Mouse (Mus musculus) bone marrow, adult 2 months (tissue): Measurements from ENCODE around the gene Cfap36. TPM values are rescaled to one million over a fixed set of nuclear protein-coding genes. Genes with fewer than 3 reads are reported as not detected.

Source experiments
- H3K27ac ChIP-seq: fragments of 200-500 bp; 2 replicates; pipeline ENCODE4 v1.5.1; 2012; ENCODE audit warnings: low read depth, mild to moderate bottlenecking, control low read depth, inconsistent platforms, low read length; ENCODE audit not compliant: control insufficient read depth, poor library complexity, insufficient read depth
- H3K4me1 ChIP-seq: fragments of 200-500 bp; 2 replicates; pipeline ENCODE4 v1.6.1; 2011; ENCODE audit warnings: low read length; ENCODE audit not compliant: control insufficient read depth, insufficient read depth
- H3K4me3 ChIP-seq: fragments of 200-500 bp; replicated peaks from 2 replicates; pipeline ENCODE3; 2011; ENCODE audit warnings: mild to moderate bottlenecking, low read depth, low read length, control low read depth; ENCODE audit not compliant: control insufficient read depth
- CTCF ChIP-seq: fragments of 200-500 bp; IDR thresholded peaks from 2 replicates; pipeline ENCODE4 v1.5.1; 2011; ENCODE audit warnings: low read length, control low read depth; ENCODE audit not compliant: control insufficient read depth, insufficient read depth
- POLR2A ChIP-seq: fragments of 200-500 bp; IDR thresholded peaks from 2 replicates; pipeline ENCODE4 v1.6.1; 2011; ENCODE audit warnings: low read depth, mild to moderate bottlenecking, control low read depth, low read length, borderline replicate concordance; ENCODE audit not compliant: control insufficient read depth
- WGBS: fragments of 180-500 bp; shearing (Covaris S2); methylation state at CpG from one replicate; pipeline ENCODE4 v1.1.7; 2018; 5-methylcytosine and 5-hydroxymethylcytosine counted together
- polyA plus RNA-seq: library from polyadenylated mRNA; stranded (reverse); fragments of >200 nt; gene quantifications from 2 replicates; pipeline ENCODE4 v1.2.4, GENCODE M21; 2011; ENCODE audit warnings: low replicate concordance; ENCODE audit not compliant: missing spikeins, insufficient read depth, insufficient read length

Cfap36 gene
- 8.2 and 12.1 TPM in 2 replicates for polyA plus RNA-seq

GRCm38 (mm10) chr11:29246883-29247650 is at the start of gene Cfap36:
Gene Cfap36 (minus strand): TSS chr11:29247409.
- under 1% methylated on average over 53 of the region's 53 CpGs for WGBS
- Histone ChIP-seq H3K4me3 (peak within 1 kb of the TSS; percentile 76), H3K4me1 (no peaks in the 10 kb centered on the region), H3K27ac (peak within 1 kb of the TSS; percentile 37)
- TF ChIP-seq CTCF: no peak
- TF ChIP-seq POLR2A: no peak; the same call in 1 of the 2 replicates

GRCm38 (mm10) chr11:29287305-29287704 is 40.1 kb upstream of the Cfap36 start:
- no peak overlapping the region for H3K27ac ChIP-seq
- TF ChIP-seq POLR2A (no peak), CTCF (no peak)

GRCm38 (mm10) chr11:29286040-29286439 is 38.8 kb upstream of the Cfap36 start:
- H3K4me3 ChIP-seq: no peak overlapping the region
- no peak for TF ChIP-seq CTCF
- no peak for TF ChIP-seq POLR2A

More at GRCm38 (mm10) chr11:29287305-29287704, 40.1 kb upstream of the Cfap36 start:
- no peaks in the 10 kb centered on the region for H3K4me1 ChIP-seq
- H3K4me3 ChIP-seq: no peak overlapping the region

GRCm38 (mm10) chr11:29274758-29275157 is 27.5 kb upstream of the Cfap36 start:
- H3K27ac ChIP-seq: no peak overlapping the region
- TF ChIP-seq CTCF (no peak), POLR2A (no peak)
- no peak overlapping the region for H3K4me3 ChIP-seq
- H3K4me1 ChIP-seq: no peaks in the 10 kb centered on the region
- 70% methylated on average over 3 of the region's 3 CpGs for WGBS

More at GRCm38 (mm10) chr11:29286040-29286439, 38.8 kb upstream of the Cfap36 start:
- Histone ChIP-seq H3K27ac (no peak overlapping the region), H3K4me1 (no peaks in the 10 kb centered on the region)

- no peak for TF ChIP-seq CTCF
- no peaks in the 10 kb centered on the region for H3K4me1 ChIP-seq
- WGBS: 16% methylated on average over 3 of the region's 3 CpGs
- no peak overlapping the region for H3K4me3 ChIP-seq
- H3K27ac ChIP-seq: no peak overlapping the region
Measured at GRCm38 (mm10) chr11:29267824-29268223, 20.6 kb upstream of the Cfap36 start.

- no peak for TF ChIP-seq POLR2A
- TF ChIP-seq CTCF: no peak
- no peak overlapping the region for H3K27ac ChIP-seq
- WGBS: 66% methylated on average over 1 of the region's 1 CpGs
- no peak overlapping the region for H3K4me3 ChIP-seq
- no peaks in the 10 kb centered on the region; the same call in 1 of the 2 replicates for H3K4me1 ChIP-seq
Measured at GRCm38 (mm10) chr11:29254643-29255042, 7.4 kb upstream of the Cfap36 start.

- H3K4me1 ChIP-seq: no peaks in the 10 kb centered on the region
- no peak overlapping the region for H3K4me3 ChIP-seq
- no peak overlapping the region for H3K27ac ChIP-seq
- no peak for TF ChIP-seq POLR2A
- no peak for TF ChIP-seq CTCF
- 91% methylated on average over 5 of the region's 5 CpGs for WGBS
Measured at GRCm38 (mm10) chr11:29248386-29248785, 1.2 kb upstream of the Cfap36 start.

GRCm38 (mm10) chr11:29247725-29248124 is 516 bp upstream of the Cfap36 start:
- no peak for TF ChIP-seq POLR2A
- TF ChIP-seq CTCF: no peak
- WGBS: 90% methylated on average over 1 of the region's 1 CpGs
- H3K4me3 ChIP-seq: peak overlapping the region; percentile 76
- no peak overlapping the region for H3K27ac ChIP-seq
- no peaks in the 10 kb centered on the region for H3K4me1 ChIP-seq
